Mouse (Mus musculus): Measurements from ENCODE around the gene Gm20388. TPM values are rescaled to one million over a fixed set of nuclear protein-coding genes. Genes with fewer than 3 reads are reported as not detected.

Gm20388 gene
- polyA plus RNA-seq, 1 experiment from 2014 or later: not detected

- Histone ChIP-seq H3K9me3 (ENCODE audit: control insufficient read depth, low read length) (no peaks in the 10 kb centered on the region), H3K4me1 (ENCODE audit: control insufficient read depth, insufficient read depth, low read length) (peaks cover 75% of the 10 kb centered on the region), H3K36me3 (ENCODE audit: control insufficient read depth, insufficient read depth, low read length) (no peaks in the 10 kb centered on the region), H3K4me3 (ENCODE audit: low read length) (no peak overlapping the region), H3K9ac (ENCODE audit: low read depth, low read length) (no peak overlapping the region), H3K27me3 (ENCODE audit: control insufficient read depth, insufficient read depth, low read length) (no peaks in the 10 kb centered on the region), H3K27ac (ENCODE audit: low read depth, low read length) (peak overlapping the region; percentile 59; the same call in 1 of the 2 replicates), H3K4me2 (replicated peaks; ENCODE audit: low read depth, low read length) (no peak overlapping the region)
- ATAC-seq (ENCODE audit: low FRiP score, low TSS enrichment): no peak
- 59% methylated on average over 4 of the region's 4 CpGs for WGBS
These were observed 465.6 kb downstream of the Gm20388 start for GRCm38 (mm10) chr8:120376215-120376614.

GRCm38 (mm10) chr8:120376847-120377802 is 466.5 kb downstream of the Gm20388 start:
- WGBS: 20% methylated on average over 22 of the region's 22 CpGs

GRCm38 (mm10) chr8:120377803-120378189 is 467.2 kb downstream of the Gm20388 start:
- WGBS: 50% methylated on average over 7 of the region's 7 CpGs
- no peak overlapping the region for H3K27ac ChIP-seq (ENCODE audit: low read depth, low read length)
- no peak overlapping the region for H3K4me2 ChIP-seq (replicated peaks; ENCODE audit: low read depth, low read length)

More at GRCm38 (mm10) chr8:120376847-120377802, 466.5 kb downstream of the Gm20388 start:
- Histone ChIP-seq H3K9me3 (ENCODE audit: control insufficient read depth, low read length) (no peaks in the 10 kb centered on the region), H3K4me2 (replicated peaks; ENCODE audit: low read depth, low read length) (no peak overlapping the region), H3K9ac (ENCODE audit: low read depth, low read length) (no peak overlapping the region), H3K36me3 (ENCODE audit: control insufficient read depth, insufficient read depth, low read length) (no peaks in the 10 kb centered on the region), H3K27ac (ENCODE audit: low read depth, low read length) (peak overlapping the region; percentile 71; the same call in 1 of the 2 replicates), H3K4me3 (ENCODE audit: low read length) (no peak overlapping the region), H3K4me1 (ENCODE audit: control insufficient read depth, insufficient read depth, low read length) (peaks cover 76% of the 10 kb centered on the region), H3K27me3 (ENCODE audit: control insufficient read depth, insufficient read depth, low read length) (no peaks in the 10 kb centered on the region)
- peak; percentile 8; the same call in 1 of the 2 replicates for ATAC-seq (ENCODE audit: low FRiP score, low TSS enrichment)

GRCm38 (mm10) chr8:120378306-120378705 is 467.7 kb downstream of the Gm20388 start:
- WGBS: 33% methylated on average over 16 of the region's 16 CpGs
- Histone ChIP-seq H3K4me2 (replicated peaks; ENCODE audit: low read depth, low read length) (no peak overlapping the region), H3K9me3 (ENCODE audit: control insufficient read depth, low read length) (no peaks in the 10 kb centered on the region)

More at GRCm38 (mm10) chr8:120377803-120378189, 467.2 kb downstream of the Gm20388 start:
- no peaks in the 10 kb centered on the region for H3K36me3 ChIP-seq (ENCODE audit: control insufficient read depth, insufficient read depth, low read length)
- H3K4me3 ChIP-seq (ENCODE audit: low read length): no peak overlapping the region
- no peak overlapping the region for H3K9ac ChIP-seq (ENCODE audit: low read depth, low read length)
- no peaks in the 10 kb centered on the region for H3K27me3 ChIP-seq (ENCODE audit: control insufficient read depth, insufficient read depth, low read length)
- ATAC-seq (ENCODE audit: low FRiP score, low TSS enrichment): no peak
- no peaks in the 10 kb centered on the region for H3K9me3 ChIP-seq (ENCODE audit: control insufficient read depth, low read length)
- H3K4me1 ChIP-seq (ENCODE audit: control insufficient read depth, insufficient read depth, low read length): peaks cover 75% of the 10 kb centered on the region

GRCm38 (mm10) chr8:120379015-120379414 is 468.4 kb downstream of the Gm20388 start:
- H3K4me2 ChIP-seq (replicated peaks; ENCODE audit: low read depth, low read length): no peak overlapping the region
- no peak overlapping the region for H3K9ac ChIP-seq (ENCODE audit: low read depth, low read length)
- WGBS: 44% methylated on average over 3 of the region's 3 CpGs
- no peaks in the 10 kb centered on the region for H3K9me3 ChIP-seq (ENCODE audit: control insufficient read depth, low read length)
- no peaks in the 10 kb centered on the region for H3K27me3 ChIP-seq (ENCODE audit: control insufficient read depth, insufficient read depth, low read length)
- H3K27ac ChIP-seq (ENCODE audit: low read depth, low read length): no peak overlapping the region
- no peak for ATAC-seq (ENCODE audit: low FRiP score, low TSS enrichment)
- H3K36me3 ChIP-seq (ENCODE audit: control insufficient read depth, insufficient read depth, low read length): no peaks in the 10 kb centered on the region
- peaks cover 75% of the 10 kb centered on the region for H3K4me1 ChIP-seq (ENCODE audit: control insufficient read depth, insufficient read depth, low read length)
- no peak overlapping the region for H3K4me3 ChIP-seq (ENCODE audit: low read length)

More at GRCm38 (mm10) chr8:120378306-120378705, 467.7 kb downstream of the Gm20388 start:
- H3K36me3 ChIP-seq (ENCODE audit: control insufficient read depth, insufficient read depth, low read length): no peaks in the 10 kb centered on the region
- H3K27me3 ChIP-seq (ENCODE audit: control insufficient read depth, insufficient read depth, low read length): no peaks in the 10 kb centered on the region
- ATAC-seq (ENCODE audit: low FRiP score, low TSS enrichment): no peak
- no peak overlapping the region for H3K27ac ChIP-seq (ENCODE audit: low read depth, low read length)
- no peak overlapping the region for H3K4me3 ChIP-seq (ENCODE audit: low read length)
- peaks cover 75% of the 10 kb centered on the region for H3K4me1 ChIP-seq (ENCODE audit: control insufficient read depth, insufficient read depth, low read length)
- no peak overlapping the region for H3K9ac ChIP-seq (ENCODE audit: low read depth, low read length)

- Histone ChIP-seq H3K27ac (ENCODE audit: low read depth, low read length) (no peak overlapping the region; the same call in 1 of the 2 replicates), H3K4me1 (ENCODE audit: control insufficient read depth, insufficient read depth, low read length) (peaks cover 57% of the 10 kb centered on the region), H3K9ac (ENCODE audit: low read depth, low read length) (0 out of 2 replicates have a peak overlapping the region, but pooled peaks have one; percentile 7), H3K27me3 (ENCODE audit: control insufficient read depth, insufficient read depth, low read length) (no peaks in the 10 kb centered on the region), H3K36me3 (ENCODE audit: control insufficient read depth, insufficient read depth, low read length) (no peaks in the 10 kb centered on the region), H3K9me3 (ENCODE audit: control insufficient read depth, low read length) (no peaks in the 10 kb centered on the region), H3K4me2 (replicated peaks; ENCODE audit: low read depth, low read length) (no peak overlapping the region), H3K4me3 (ENCODE audit: low read length) (no peak overlapping the region)
- WGBS: 60% methylated on average over 4 of the region's 4 CpGs
- no peak for ATAC-seq (ENCODE audit: low FRiP score, low TSS enrichment)
These were observed 471.2 kb downstream of the Gm20388 start for GRCm38 (mm10) chr8:120381865-120382264.

- H3K27ac ChIP-seq (ENCODE audit: low read depth, low read length): peak overlapping the region; percentile 42; the same call in 1 of the 2 replicates
- 0 out of 2 replicates have a peak overlapping the region, but pooled peaks have one; percentile 7 for H3K9ac ChIP-seq (ENCODE audit: low read depth, low read length)
- H3K9me3 ChIP-seq (ENCODE audit: control insufficient read depth, low read length): no peaks in the 10 kb centered on the region
- H3K4me2 ChIP-seq (replicated peaks; ENCODE audit: low read depth, low read length): no peak overlapping the region
- H3K27me3 ChIP-seq (ENCODE audit: control insufficient read depth, insufficient read depth, low read length): no peaks in the 10 kb centered on the region
- H3K4me1 ChIP-seq (ENCODE audit: control insufficient read depth, insufficient read depth, low read length): peaks cover 56% of the 10 kb centered on the region
- 73% methylated on average over 19 of the region's 19 CpGs for WGBS
- H3K36me3 ChIP-seq (ENCODE audit: control insufficient read depth, insufficient read depth, low read length): no peaks in the 10 kb centered on the region
- no peak overlapping the region for H3K4me3 ChIP-seq (ENCODE audit: low read length)
- ATAC-seq (ENCODE audit: low FRiP score, low TSS enrichment): peak; percentile 24; the same call in 1 of the 2 replicates
These were observed 472.0 kb downstream of the Gm20388 start for GRCm38 (mm10) chr8:120382436-120383203.

GRCm38 (mm10) chr8:120383204-120383560 is 472.5 kb downstream of the Gm20388 start:
- no peaks in the 10 kb centered on the region for H3K9me3 ChIP-seq (ENCODE audit: control insufficient read depth, low read length)
- 71% methylated on average over 6 of the region's 6 CpGs for WGBS
- H3K36me3 ChIP-seq (ENCODE audit: control insufficient read depth, insufficient read depth, low read length): no peaks in the 10 kb centered on the region
- peaks cover 54% of the 10 kb centered on the region for H3K4me1 ChIP-seq (ENCODE audit: control insufficient read depth, insufficient read depth, low read length)
- H3K9ac ChIP-seq (ENCODE audit: low read depth, low read length): no peak overlapping the region
- H3K27ac ChIP-seq (ENCODE audit: low read depth, low read length): peak overlapping the region; percentile 42; the same call in 1 of the 2 replicates
- no peaks in the 10 kb centered on the region for H3K27me3 ChIP-seq (ENCODE audit: control insufficient read depth, insufficient read depth, low read length)
- no peak for ATAC-seq (ENCODE audit: low FRiP score, low TSS enrichment)
- H3K4me3 ChIP-seq (ENCODE audit: low read length): no peak overlapping the region
- no peak overlapping the region for H3K4me2 ChIP-seq (replicated peaks; ENCODE audit: low read depth, low read length)
